Mouse (Mus musculus): ENCODE data around the gene Ints5.

- TF ChIP-seq CTCF (IDR thresholded peaks at IDR 0.05; ENCODE audit: control insufficient read depth, insufficient read depth, insufficient replicate concordance, low read depth, low read length) = no peak
- TF ChIP-seq POLR2A (IDR thresholded peaks at IDR 0.05; ENCODE audit: control insufficient read depth, low read depth, low read length) = no peak
Measured at GRCm38 (mm10) chr19:8853117-8853516, 39.7 kb upstream of the Ints5 start.

Data from testis, adult 2 months (tissue).